Mouse (Mus musculus): ENCODE measurements at regions not wholly inside any gene's neighbourhood (a gene's known extent, or its start where the extent isn't known, plus 50 kb on each side); places are given as distances from the start of the nearest gene placed in this dataset.

GRCm38 (mm10) chr4:78494117-78494516 lies 282.4 kb upstream of the Ptprd start:
- in situ Hi-C loops (cut with MboI, MseI) = no loop called here

DNA sequence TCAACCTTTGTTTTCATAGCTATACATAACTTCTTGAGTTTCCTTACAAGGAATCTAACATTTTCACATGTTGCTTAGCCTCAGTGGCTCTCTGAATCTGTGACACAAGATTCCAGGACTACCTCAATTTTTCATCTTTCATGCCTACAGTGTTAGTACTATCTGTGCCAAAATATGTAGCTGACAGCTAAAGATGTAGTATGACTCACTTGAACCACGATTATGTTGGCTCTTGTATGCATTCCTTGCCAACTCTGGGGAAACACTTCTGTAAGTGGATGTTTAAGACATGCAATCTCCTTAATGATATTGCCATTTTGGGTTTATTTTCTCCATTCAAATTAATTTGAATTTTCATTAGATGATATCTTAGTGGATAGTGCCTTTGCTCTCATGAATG lies 254.8 kb upstream of the Ptprd start:
- in situ Hi-C loops (cut with MboI, MseI) = loop anchor here (10.0 kb wide), 1 partner anchor 188 kb away; no protein-coding TSS in a partner anchor

- in situ Hi-C loops (cut with MboI, MseI) = no loop called here
These were observed 244.5 kb upstream of the Ptprd start for GRCm38 (mm10) chr4:78456284-78456683.

DNA sequence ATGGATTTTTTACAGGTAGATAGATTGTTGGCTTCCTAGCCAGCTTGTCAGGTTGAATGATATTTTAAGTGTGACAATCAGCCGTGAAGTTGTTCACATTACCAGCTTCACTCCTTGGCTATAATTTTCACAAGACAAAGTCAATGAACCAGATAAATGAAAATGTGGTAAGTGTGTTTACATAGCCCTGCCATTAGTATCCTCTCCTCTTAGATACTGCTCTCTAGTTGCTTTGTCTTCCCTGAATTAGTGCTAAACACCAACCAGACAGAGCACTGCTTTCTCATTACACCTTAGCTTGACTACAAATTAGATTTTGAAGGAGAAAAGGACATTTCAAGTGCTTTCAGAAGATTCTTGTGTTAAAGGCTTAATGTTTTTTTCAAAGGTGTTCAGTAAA lies 205.4 kb upstream of the Ptprd start:
- in situ Hi-C loops (cut with MboI, MseI) = no loop called here

- in situ Hi-C loops (cut with MboI, MseI) = no loop called here
These were observed 177.6 kb upstream of the Ptprd start for GRCm38 (mm10) chr4:78389406-78389805.

GRCm38 (mm10) chr4:78355162-78355561 lies 143.4 kb upstream of the Ptprd start:
- in situ Hi-C loops (cut with MboI, MseI) = no loop called here

GRCm38 (mm10) chr4:78335777-78336176 lies 124.0 kb upstream of the Ptprd start:
- in situ Hi-C loops (cut with MboI, MseI) = no loop called here

DNA sequence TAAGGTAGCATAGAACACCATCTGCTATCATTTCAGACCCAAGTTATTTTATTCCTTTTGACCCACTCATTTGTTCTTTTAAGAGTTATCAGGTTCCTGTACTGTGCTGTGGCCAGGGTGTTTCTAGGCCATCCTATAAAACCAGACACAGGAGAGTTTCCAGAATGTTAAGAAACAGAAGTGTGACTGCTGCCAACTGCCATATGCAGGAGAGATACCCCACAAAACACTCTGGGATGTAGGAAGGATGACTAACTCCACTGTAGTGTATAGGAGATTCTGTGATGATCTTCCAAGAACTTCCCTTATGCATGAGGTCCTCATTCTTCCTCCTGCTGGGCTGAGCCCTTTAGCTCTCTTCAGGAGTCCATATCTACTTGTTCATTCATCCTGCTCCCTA lies 76.7 kb upstream of the Ptprd start:
- in situ Hi-C loops (cut with MboI, MseI) = no loop called here

Measured in regulatory T cell (primary cell).